Mouse (Mus musculus): Measurements from ENCODE around the gene Defb20.

- TF ChIP-seq CTCF (IDR thresholded peaks at IDR 0.05; ENCODE audit: low read depth) (no peak), EP300 (IDR thresholded peaks at IDR 0.05; ENCODE audit: low read depth) (no peak)
These were observed 24.6 kb upstream of the Defb20 start for GRCm38 (mm10) chr2:152452101-152452781.
